Mouse (Mus musculus) brown adipose tissue, adult 24 weeks (tissue): ENCODE results near the gene Apobec4. TPM values are rescaled to one million over a fixed set of nuclear protein-coding genes. Genes with fewer than 3 reads are reported as not detected.

Source experiments
- H3K27ac ChIP-seq: fragments of 200-500 bp; replicated peaks from 2 replicates; pipeline ENCODE4 v1.5.1; 2012; ENCODE audit warnings: low read depth, mild to moderate bottlenecking, low read length
- H3K4me1 ChIP-seq: fragments of 200-500 bp; 2 replicates; pipeline ENCODE4 v1.6.1; 2012; ENCODE audit warnings: low read length, mixed read lengths; ENCODE audit not compliant: control insufficient read depth, insufficient read depth, insufficient read length
- H3K4me3 ChIP-seq: fragments of 200-500 bp; 2 replicates; pipeline ENCODE4 v1.5.1; 2012; ENCODE audit warnings: low read depth, mild to moderate bottlenecking, low read length, moderate library complexity; ENCODE audit not compliant: insufficient read depth
- polyA plus RNA-seq: library from polyadenylated mRNA; stranded (reverse); fragments of >200 nt; gene quantifications from 2 replicates; pipeline ENCODE4 v1.2.4, GENCODE M21; 2012; ENCODE audit not compliant: missing spikeins, insufficient read depth, insufficient read length

Apobec4 gene
- polyA plus RNA-seq = not detected in 2 replicates

DNA sequence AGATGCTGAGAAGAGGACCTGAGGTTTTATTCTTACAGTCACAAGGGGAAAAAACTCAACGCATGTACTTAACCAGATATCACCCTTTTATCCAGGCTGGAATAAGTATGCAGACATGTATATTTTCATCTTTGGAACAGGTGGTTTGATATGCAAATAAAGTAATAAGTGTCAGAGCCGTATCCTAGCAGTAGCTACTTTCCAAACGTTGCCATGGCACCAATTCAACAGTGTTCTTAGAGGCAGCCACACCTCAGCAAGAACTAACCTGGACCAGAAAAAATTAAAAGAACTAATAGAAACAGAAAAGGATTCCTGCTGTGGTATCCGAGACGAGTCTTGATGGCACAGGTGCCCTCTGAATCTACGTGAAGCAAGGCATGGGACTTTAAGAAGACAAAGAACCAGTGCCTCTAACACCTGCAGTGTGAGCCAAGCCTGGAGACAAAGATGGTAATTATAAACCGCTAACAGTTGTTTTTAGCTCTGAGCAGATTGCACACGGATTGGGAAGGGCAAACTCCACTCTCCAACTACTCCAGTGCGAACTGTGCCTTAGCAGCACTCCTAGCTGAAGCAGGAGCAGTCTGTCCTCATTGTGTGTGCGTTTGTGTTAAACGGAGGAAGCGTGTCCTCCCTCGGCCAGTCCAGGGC, at the start of gene Apobec4:
TSS of gene Apobec4 (plus strand) at position 240 of the 654 bp plus-strand sequence.
- Histone ChIP-seq H3K4me1 (no peaks in the 10 kb centered on the region), H3K27ac (no peak within 1 kb of the TSS; the same call in 1 of the 2 replicates), H3K4me3 (no peak within 1 kb of the TSS)

DNA sequence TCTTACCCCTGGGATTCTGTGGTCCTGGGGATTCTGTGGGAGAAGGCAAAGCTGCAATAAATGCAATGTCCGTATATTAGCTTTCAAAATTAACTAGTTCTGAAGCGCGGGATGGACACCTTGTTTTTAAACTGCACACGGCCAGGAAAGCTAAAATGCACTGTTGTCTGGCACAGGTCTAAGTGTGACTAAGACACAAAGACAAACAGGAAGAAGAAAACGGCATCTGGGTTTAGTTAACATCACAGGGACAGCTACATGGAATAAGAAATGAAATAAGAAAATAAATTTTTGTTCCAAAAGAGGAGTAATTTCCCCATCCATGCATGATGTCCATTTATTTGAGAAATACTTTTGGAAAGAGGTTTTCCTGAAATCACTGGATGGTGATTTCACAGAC, 49.3 kb upstream of the Apobec4 start:
- no peak overlapping the region for H3K27ac ChIP-seq
- no peak overlapping the region for H3K4me3 ChIP-seq
- peaks cover 2% of the 10 kb centered on the region; the same call in 1 of the 2 replicates for H3K4me1 ChIP-seq

GRCm38 (mm10) chr1:152702920-152703319, 47.4 kb upstream of the Apobec4 start:
- H3K4me3 ChIP-seq = no peak overlapping the region
- no peak overlapping the region for H3K27ac ChIP-seq
- peaks cover 2% of the 10 kb centered on the region; the same call in 1 of the 2 replicates for H3K4me1 ChIP-seq

DNA sequence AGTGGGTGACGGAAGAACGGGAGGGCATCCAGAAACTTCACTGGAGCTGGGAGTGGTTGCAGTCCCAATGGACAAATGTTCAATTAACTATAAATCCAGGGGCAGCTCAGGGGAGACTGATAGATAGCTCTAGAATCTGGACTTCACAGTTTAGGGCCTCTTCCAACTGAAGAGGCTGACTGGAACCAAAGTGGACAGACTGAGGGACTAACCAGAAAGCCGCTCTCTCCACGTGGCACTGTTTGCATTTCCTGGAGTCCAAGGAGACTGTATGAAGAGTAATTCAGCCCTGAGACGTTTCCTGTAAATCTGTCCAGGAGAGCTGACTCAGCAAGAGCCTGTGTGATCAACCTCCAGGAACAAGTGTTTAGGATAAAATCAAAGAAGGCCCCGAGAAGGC, 46.4 kb upstream of the Apobec4 start:
- Histone ChIP-seq H3K4me1 (peaks cover 2% of the 10 kb centered on the region; the same call in 1 of the 2 replicates), H3K27ac (no peak overlapping the region), H3K4me3 (no peak overlapping the region)

GRCm38 (mm10) chr1:152707560-152707959, 42.8 kb upstream of the Apobec4 start:
- Histone ChIP-seq H3K4me3 (no peak overlapping the region), H3K4me1 (peaks cover 2% of the 10 kb centered on the region; the same call in 1 of the 2 replicates), H3K27ac (no peak overlapping the region)

GRCm38 (mm10) chr1:152711037-152711436, 39.3 kb upstream of the Apobec4 start:
- Histone ChIP-seq H3K27ac (no peak overlapping the region), H3K4me1 (no peaks in the 10 kb centered on the region), H3K4me3 (no peak overlapping the region)

- H3K27ac ChIP-seq = no peak overlapping the region
- H3K4me1 ChIP-seq = no peaks in the 10 kb centered on the region
- no peak overlapping the region for H3K4me3 ChIP-seq
Observed at GRCm38 (mm10) chr1:152713924-152714323, 36.4 kb upstream of the Apobec4 start.

- no peak overlapping the region for H3K27ac ChIP-seq
- H3K4me3 ChIP-seq = no peak overlapping the region
- H3K4me1 ChIP-seq = no peaks in the 10 kb centered on the region
Observed at GRCm38 (mm10) chr1:152714405-152714804, 35.9 kb upstream of the Apobec4 start.

DNA sequence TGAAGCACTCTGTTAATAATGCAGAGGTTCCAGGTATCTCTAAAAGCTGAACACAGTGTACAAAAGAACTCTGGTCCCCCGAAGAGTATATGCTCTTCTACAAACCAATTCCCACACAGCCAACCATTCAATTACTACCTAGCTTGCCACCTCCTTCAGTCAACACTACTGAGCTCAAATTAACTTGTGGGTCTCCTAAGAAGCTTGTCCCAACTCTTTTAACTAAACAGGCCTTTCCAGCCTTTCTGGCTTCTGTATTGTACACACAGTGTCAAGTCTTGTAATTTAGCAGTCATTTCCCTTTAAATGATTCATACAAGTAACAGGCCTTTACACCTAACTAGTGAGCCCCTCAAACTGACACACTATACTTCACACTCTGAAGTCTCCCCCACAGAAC, 33.0 kb upstream of the Apobec4 start:
- Histone ChIP-seq H3K4me1 (0 out of 2 replicates have a peak, but pooled peaks cover 2% of the 10 kb centered on the region), H3K4me3 (no peak overlapping the region)

DNA sequence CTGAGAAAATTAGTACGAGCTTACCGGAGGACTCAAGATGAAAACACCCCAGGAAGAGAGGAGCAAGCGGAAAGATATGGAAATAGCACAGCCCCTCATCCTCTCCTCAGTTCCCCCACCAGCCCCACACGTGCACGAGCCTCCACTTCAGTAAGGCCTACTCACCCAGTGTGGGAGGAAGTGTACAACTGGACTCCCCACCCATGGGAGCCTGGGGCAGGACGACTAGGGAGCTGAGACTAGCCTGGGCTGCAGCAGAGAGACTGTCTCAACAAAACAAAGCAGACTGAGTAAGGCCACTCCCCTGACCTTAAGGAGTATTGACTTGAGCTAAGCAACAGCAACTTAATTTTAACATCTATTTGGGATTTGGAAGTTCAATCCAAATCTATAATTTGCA, 32.2 kb upstream of the Apobec4 start:
- 0 out of 2 replicates have a peak, but pooled peaks cover 2% of the 10 kb centered on the region for H3K4me1 ChIP-seq
- no peak overlapping the region for H3K27ac ChIP-seq
- H3K4me3 ChIP-seq = no peak overlapping the region; the same call in 1 of the 2 replicates

More for the DNA sequence above, 33.0 kb upstream of the Apobec4 start:
- no peak overlapping the region for H3K27ac ChIP-seq

GRCm38 (mm10) chr1:152720969-152721368, 29.4 kb upstream of the Apobec4 start:
- no peak overlapping the region for H3K27ac ChIP-seq
- H3K4me1 ChIP-seq = 0 out of 2 replicates have a peak, but pooled peaks cover 2% of the 10 kb centered on the region
- no peak overlapping the region for H3K4me3 ChIP-seq

- Histone ChIP-seq H3K27ac (no peak overlapping the region; the same call in 1 of the 2 replicates), H3K4me1 (0 out of 2 replicates have a peak, but pooled peaks cover 2% of the 10 kb centered on the region), H3K4me3 (no peak overlapping the region)
Observed at GRCm38 (mm10) chr1:152721535-152722198, 28.7 kb upstream of the Apobec4 start.

DNA sequence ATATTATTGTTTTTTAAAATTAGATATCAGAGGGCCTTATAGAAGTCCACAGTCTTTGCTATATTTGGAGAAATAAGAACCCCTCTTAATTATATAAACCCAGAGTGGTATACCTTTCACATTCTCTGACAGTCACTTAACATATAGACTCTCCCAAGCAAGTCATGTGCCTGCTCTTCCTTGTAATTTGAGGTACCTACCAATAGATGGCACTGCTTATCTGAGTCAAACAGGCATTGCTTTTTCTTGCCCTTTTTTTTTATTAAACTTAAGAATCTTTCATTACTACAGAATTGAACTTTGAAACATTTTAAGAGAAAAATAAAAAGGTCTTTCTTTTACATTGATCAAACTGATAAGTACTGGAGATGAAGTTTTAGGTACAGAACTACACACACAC, 26.1 kb upstream of the Apobec4 start:
- H3K27ac ChIP-seq = no peak overlapping the region
- H3K4me1 ChIP-seq = 0 out of 2 replicates have a peak, but pooled peaks cover 2% of the 10 kb centered on the region
- H3K4me3 ChIP-seq = no peak overlapping the region

- Histone ChIP-seq H3K4me1 (0 out of 2 replicates have a peak, but pooled peaks cover 2% of the 10 kb centered on the region), H3K4me3 (no peak overlapping the region), H3K27ac (no peak overlapping the region)
Observed at GRCm38 (mm10) chr1:152726095-152726494, 24.3 kb upstream of the Apobec4 start.

DNA sequence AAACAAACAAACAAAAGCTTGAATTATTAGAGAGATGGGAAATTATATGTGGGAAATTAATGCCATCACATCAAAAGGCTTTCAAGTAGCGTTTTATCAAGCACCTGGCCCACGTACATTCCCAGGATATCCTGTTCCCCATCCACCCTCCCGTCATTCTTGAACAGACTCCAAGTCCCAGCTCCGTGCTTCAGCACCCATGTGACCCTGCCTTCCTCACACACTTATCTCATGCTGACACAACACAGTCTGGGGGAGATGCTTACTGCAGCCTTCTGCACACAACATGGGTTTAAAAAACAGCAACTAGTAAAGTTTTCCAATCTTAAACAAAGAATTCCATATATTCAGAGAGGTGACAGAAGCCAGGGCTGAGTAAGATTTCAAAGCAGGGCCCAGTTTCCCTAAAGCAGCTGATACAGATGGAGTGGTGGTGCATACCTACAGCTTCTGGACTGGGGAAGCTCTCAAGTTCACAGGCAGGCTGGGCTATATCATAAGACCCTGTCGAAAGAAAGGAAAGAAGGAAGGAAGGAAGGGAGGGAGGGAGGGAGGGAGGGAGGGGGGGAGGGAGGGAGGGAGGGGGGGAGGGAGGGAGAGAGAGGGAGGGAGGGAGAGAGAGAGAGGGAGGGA, 22.6 kb upstream of the Apobec4 start:
- no peak overlapping the region for H3K27ac ChIP-seq
- no peaks in the 10 kb centered on the region for H3K4me1 ChIP-seq
- H3K4me3 ChIP-seq = no peak overlapping the region
